Comparison of ENCODE assay signal across 22 mouse cellular contexts in the genomic region with DNA sequence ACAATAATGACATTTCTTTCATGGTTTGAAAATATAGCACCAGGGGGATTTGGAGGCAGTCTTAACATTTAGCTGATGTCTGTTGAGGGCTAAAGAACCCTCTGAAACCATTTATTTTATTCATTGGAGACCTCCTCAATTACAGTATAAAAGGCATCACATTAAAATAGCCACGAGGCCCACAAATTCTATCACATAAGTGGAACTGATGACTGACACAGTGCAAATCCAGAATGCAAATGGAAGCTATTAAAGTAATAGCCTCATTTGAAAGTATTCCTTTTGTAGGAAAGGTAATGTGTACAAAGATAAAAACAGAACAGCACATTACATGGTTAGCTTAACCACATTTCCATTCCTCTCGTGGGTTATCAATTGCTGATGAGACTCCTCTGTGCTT.
A peak's percentile ranks its signal among the peaks of the same experiment; 100 is the strongest.
DNase-seq lines count a peak whose midpoint lies in the region; ATAC-seq lines count a peak whose summit lies in the region.
"Had no signal": no experiment of that assay in that cellular context is flagged by ENCODE, and none has a peak within 500 bp of the region (broad histone marks: within the 10 kb centered on the region; RNA-seq: fewer than 3 reads in every experiment).

No protein-coding gene starts in this region.

- H3K27me3 ChIP-seq in midbrain, embryonic 14.5 days (ENCODE audit: control insufficient read depth, insufficient read depth, low read length): no peaks in the 10 kb centered on the region
- H3K27me3 ChIP-seq in midbrain, embryonic 15.5 days (replicated peaks): no peaks in the 10 kb centered on the region
- H3K27me3 ChIP-seq in neural tube, embryonic 13.5 days: no peaks in the 10 kb centered on the region
- H3K27me3 ChIP-seq in neural tube, embryonic 15.5 days (replicated peaks): no peaks in the 10 kb centered on the region
- no peaks in the 10 kb centered on the region for H3K27me3 ChIP-seq in neural tube, embryonic 14.5 days (ENCODE audit: control insufficient read depth, insufficient read depth, low read length)
- H3K27me3 ChIP-seq: embryonic facial prominence, embryonic 13.5 days; embryonic facial prominence, embryonic 15.5 days; forebrain, embryonic 12.5 days had no signal

- H3K9ac ChIP-seq in midbrain, embryonic 14.5 days (replicated peaks; ENCODE audit: low read length): no peak overlapping the region
- H3K9ac ChIP-seq in midbrain, embryonic 15.5 days: no peak overlapping the region
- no peak overlapping the region for H3K9ac ChIP-seq in neural tube, embryonic 13.5 days
- no peak overlapping the region for H3K9ac ChIP-seq in neural tube, embryonic 15.5 days (replicated peaks)
- H3K9ac ChIP-seq in neural tube, embryonic 14.5 days (replicated peaks; ENCODE audit: low read depth, low read length): no peak overlapping the region
- H3K9ac ChIP-seq: embryonic facial prominence, embryonic 13.5 days; embryonic facial prominence, embryonic 15.5 days; forebrain, embryonic 12.5 days had no signal

- H3K27ac ChIP-seq in midbrain, embryonic 14.5 days (replicated peaks; ENCODE audit: low read depth, low read length): no peak overlapping the region
- H3K27ac ChIP-seq in midbrain, embryonic 15.5 days: no peak overlapping the region
- H3K27ac ChIP-seq in neural tube, embryonic 13.5 days (replicated peaks): no peak overlapping the region
- H3K27ac ChIP-seq in neural tube, embryonic 15.5 days (replicated peaks): no peak overlapping the region
- H3K27ac ChIP-seq in neural tube, embryonic 14.5 days (ENCODE audit: low read depth, low read length): no peak overlapping the region
- H3K27ac ChIP-seq: embryonic facial prominence, embryonic 13.5 days; embryonic facial prominence, embryonic 15.5 days; forebrain, embryonic 10.5 days; forebrain, embryonic 12.5 days had no signal

- no peaks in the 10 kb centered on the region for H3K9me3 ChIP-seq in midbrain, embryonic 14.5 days (ENCODE audit: control insufficient read depth, low read length)
- H3K9me3 ChIP-seq in midbrain, embryonic 15.5 days: no peaks in the 10 kb centered on the region
- H3K9me3 ChIP-seq in neural tube, embryonic 13.5 days: no peaks in the 10 kb centered on the region
- no peaks in the 10 kb centered on the region for H3K9me3 ChIP-seq in neural tube, embryonic 15.5 days (replicated peaks)
- H3K9me3 ChIP-seq in neural tube, embryonic 14.5 days (ENCODE audit: control insufficient read depth, low read length): no peaks in the 10 kb centered on the region
- H3K9me3 ChIP-seq: embryonic facial prominence, embryonic 13.5 days; embryonic facial prominence, embryonic 15.5 days; forebrain, embryonic 10.5 days; forebrain, embryonic 12.5 days had no signal

- H3K36me3 ChIP-seq in midbrain, embryonic 14.5 days (ENCODE audit: control insufficient read depth, insufficient read depth, low read length): no peaks in the 10 kb centered on the region
- H3K36me3 ChIP-seq in midbrain, embryonic 15.5 days (replicated peaks): no peaks in the 10 kb centered on the region
- H3K36me3 ChIP-seq in neural tube, embryonic 13.5 days: no peaks in the 10 kb centered on the region
- H3K36me3 ChIP-seq in neural tube, embryonic 15.5 days: no peaks in the 10 kb centered on the region
- H3K36me3 ChIP-seq in neural tube, embryonic 14.5 days (ENCODE audit: control insufficient read depth, insufficient read depth, low read length): no peaks in the 10 kb centered on the region
- H3K36me3 ChIP-seq: embryonic facial prominence, embryonic 13.5 days; embryonic facial prominence, embryonic 15.5 days; forebrain, embryonic 10.5 days; forebrain, embryonic 12.5 days had no signal

- H3K4me3 ChIP-seq in midbrain, embryonic 14.5 days (replicated peaks; ENCODE audit: low read depth, low read length): no peak overlapping the region
- no peak overlapping the region for H3K4me3 ChIP-seq in midbrain, embryonic 15.5 days
- no peak overlapping the region for H3K4me3 ChIP-seq in neural tube, embryonic 13.5 days
- H3K4me3 ChIP-seq in neural tube, embryonic 15.5 days (replicated peaks): no peak overlapping the region
- no peak overlapping the region for H3K4me3 ChIP-seq in neural tube, embryonic 14.5 days (ENCODE audit: low read depth, low read length)
- H3K4me3 ChIP-seq: embryonic facial prominence, embryonic 13.5 days; embryonic facial prominence, embryonic 15.5 days; erythroblast, embryonic 14.5 days; forebrain, embryonic 10.5 days; forebrain, embryonic 12.5 days had no signal

- no peaks in the 10 kb centered on the region for H3K4me1 ChIP-seq in midbrain, embryonic 14.5 days (ENCODE audit: control insufficient read depth, insufficient read depth, low read length)
- no peaks in the 10 kb centered on the region for H3K4me1 ChIP-seq in midbrain, embryonic 15.5 days
- H3K4me1 ChIP-seq in neural tube, embryonic 13.5 days (replicated peaks): no peaks in the 10 kb centered on the region
- H3K4me1 ChIP-seq in neural tube, embryonic 15.5 days: no peaks in the 10 kb centered on the region
- no peaks in the 10 kb centered on the region; the same call in 1 of the 2 replicates for H3K4me1 ChIP-seq in neural tube, embryonic 14.5 days (ENCODE audit: control insufficient read depth, insufficient read depth, low read length)
- H3K4me1 ChIP-seq: embryonic facial prominence, embryonic 13.5 days; embryonic facial prominence, embryonic 15.5 days; forebrain, embryonic 10.5 days; forebrain, embryonic 12.5 days had no signal

- no peak for ATAC-seq in midbrain, embryonic 14.5 days (ENCODE audit: low FRiP score, low TSS enrichment)
- no peak for ATAC-seq in midbrain, embryonic 15.5 days (replicated peaks)
- ATAC-seq in neural tube, embryonic 13.5 days (ENCODE audit: low read depth): peak; percentile 71
- ATAC-seq in neural tube, embryonic 15.5 days (ENCODE audit: low FRiP score): no peak
- ATAC-seq in neural tube, embryonic 14.5 days (ENCODE audit: low read depth): peak; percentile 56; the same call in 1 of the 2 replicates
- ATAC-seq: forebrain, embryonic 16.5 days had no signal

- 54% methylated on average over 2 of the region's 2 CpGs for WGBS in midbrain, embryonic 14.5 days
- 53% methylated on average over 2 of the region's 2 CpGs for WGBS in midbrain, embryonic 15.5 days
- WGBS in neural tube, embryonic 13.5 days: 48% methylated on average over 2 of the region's 2 CpGs
- 36% methylated on average over 2 of the region's 2 CpGs for WGBS in neural tube, embryonic 15.5 days
- WGBS in neural tube, embryonic 14.5 days: 37% methylated on average over 2 of the region's 2 CpGs

- DNase-seq in midbrain, embryonic 14.5 days: peak; percentile 12
- DNase-seq in adrenal gland, postnatal 10 days: no peak
- DNase-seq: adrenal gland, adult 2 months; adrenal gland, postnatal 14 days; adrenal gland, postnatal 36 days; cerebellum, adult 11 months; cerebellum, adult 18-20 months; cerebellum, adult 8-10 months; cerebellum, adult 9-11 months; cerebellum, postnatal 14 days; cerebellum, postnatal 36 days; embryo, embryonic 11 days had no signal

- no peak overlapping the region for H3K4me2 ChIP-seq in midbrain, embryonic 14.5 days (ENCODE audit: low read length)
- H3K4me2 ChIP-seq in midbrain, embryonic 15.5 days: no peak overlapping the region
- H3K4me2 ChIP-seq in neural tube, embryonic 13.5 days: no peak overlapping the region
- H3K4me2 ChIP-seq in neural tube, embryonic 15.5 days: no peak overlapping the region
- H3K4me2 ChIP-seq in neural tube, embryonic 14.5 days (ENCODE audit: low read depth, low read length): no peak overlapping the region
- H3K4me2 ChIP-seq: embryonic facial prominence, embryonic 13.5 days; embryonic facial prominence, embryonic 15.5 days; forebrain, embryonic 12.5 days had no signal

Comparison
In these comparisons a context has a peak if more than half of its experiments do, and no peak if none do; other contexts are left out.
1. ATAC-seq: peak in neural tube, embryonic 13.5 days (single experiment) and neural tube, embryonic 14.5 days (single experiment); none in midbrain, embryonic 14.5 days (single experiment), midbrain, embryonic 15.5 days (single experiment) and neural tube, embryonic 15.5 days (single experiment).